Mouse (Mus musculus) stomach, embryonic 15.5 days (tissue): ENCODE measurements around the gene AI661453. TPM values are rescaled to one million over a fixed set of nuclear protein-coding genes. Genes with fewer than 3 reads are reported as not detected.

Experiments used
- polyA plus RNA-seq: library from polyadenylated mRNA; unstranded; fragments of >200 nt; fragmentation: Nextera tagmentation; extraction: Ambion mirVana; gene quantifications from 2 replicates; pipeline ENCODE4 v1.2.1, GENCODE M21; 2015

Gene AI661453
- polyA plus RNA-seq, 1 experiment from 2014 or later: 3.5 TPM

Other genes starting within 250 kb of the AI661453 start
- 73.1 and 77.4 TPM in 2 replicates for gene Mrps10, start 67.7 kb upstream of the AI661453 start, polyA plus RNA-seq
- gene Guca1b, start 51.2 kb upstream of the AI661453 start, polyA plus RNA-seq: 0.46 and 0.49 TPM in 2 replicates
- 3.0 and 4.0 TPM in 2 replicates for gene Guca1a, start 36.0 kb upstream of the AI661453 start, polyA plus RNA-seq
- gene 1700001C19Rik, start 761 bp downstream of the AI661453 start, polyA plus RNA-seq: 0.12 and 0.37 TPM in 2 replicates
- gene Taf8, start 65.7 kb downstream of the AI661453 start, polyA plus RNA-seq: 23.3 and 25.2 TPM in 2 replicates
- 391 and 408 TPM in 2 replicates for gene Ccnd3, start 68.4 kb downstream of the AI661453 start, polyA plus RNA-seq
- 21.2 and 21.4 TPM in 2 replicates for gene Bysl, start 174.9 kb downstream of the AI661453 start, polyA plus RNA-seq
- 38.7 and 39.7 TPM in 2 replicates for gene Med20, start 175.0 kb downstream of the AI661453 start, polyA plus RNA-seq
- gene Gm20517, start 175.0 kb downstream of the AI661453 start, polyA plus RNA-seq: 1.0 and 1.5 TPM in 2 replicates
- 5.3 and 6.3 TPM in 2 replicates for gene Usp49, start 194.1 kb downstream of the AI661453 start, polyA plus RNA-seq